Mouse (Mus musculus) C2C12 (cell line): ENCODE measurements at regions not wholly inside any gene's neighbourhood (a gene's known extent, or its start where the extent isn't known, plus 50 kb on each side); places are given as distances from the start of the nearest gene placed in this dataset.

Experiments
- CTCF ChIP-seq: IDR thresholded peaks from one replicate; pipeline ENCODE4 v1.5.1; 2011; ENCODE audit not compliant: control insufficient read depth, insufficient read depth, insufficient read length
- MAX ChIP-seq: IDR thresholded peaks from one replicate; pipeline ENCODE4 v1.6.1; 2011; ENCODE audit warnings: mild to moderate bottlenecking, control low read depth
- MYOD1 ChIP-seq: IDR thresholded peaks from one replicate; pipeline ENCODE4 v1.6.1; 2011; ENCODE audit warnings: low read depth; ENCODE audit not compliant: control insufficient read depth, insufficient read length
- USF1 ChIP-seq: IDR thresholded peaks from one replicate; pipeline ENCODE4 v1.6.1; 2011; ENCODE audit warnings: low read depth, mild to moderate bottlenecking, control low read depth, moderate library complexity

DNA sequence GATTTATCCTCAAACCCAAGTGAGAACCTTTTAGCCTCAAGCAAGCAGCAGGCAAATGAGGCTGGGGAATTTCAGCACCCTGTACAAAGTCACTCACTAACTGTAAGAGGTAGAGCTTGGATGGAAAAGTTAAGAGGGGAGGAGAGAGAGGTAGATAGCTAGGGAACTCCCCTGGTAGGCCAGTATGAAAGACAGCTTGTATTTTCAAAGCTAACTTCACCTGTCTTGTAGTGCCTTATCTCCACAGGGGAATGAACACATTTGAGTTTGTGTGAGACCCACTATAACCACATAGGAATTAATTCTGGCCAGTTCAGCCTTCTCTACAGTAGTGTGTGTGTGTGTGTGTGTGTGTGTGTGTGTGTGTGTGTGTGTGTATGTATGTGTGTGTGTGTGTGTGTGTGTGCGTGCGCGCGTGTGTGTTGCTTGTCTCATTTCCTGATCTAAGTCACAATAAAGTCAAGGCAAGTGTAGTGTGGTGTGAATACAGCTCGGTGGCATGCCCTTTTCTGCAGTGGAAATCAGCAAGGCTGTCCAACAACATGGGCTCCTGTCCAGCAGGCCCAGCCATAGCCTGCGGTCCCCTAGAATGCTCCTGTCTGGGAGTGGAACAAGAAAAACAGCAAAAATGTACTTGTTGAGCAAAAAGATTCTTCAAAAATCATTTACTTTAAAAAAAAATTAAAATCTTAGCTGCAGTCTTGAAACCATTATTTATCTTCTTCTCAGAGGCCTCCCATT lies 53.1 kb upstream of the Fyn start:
- TF ChIP-seq USF1 (no peak), CTCF (no peak), MAX (no peak), MYOD1 (no peak)
